Mouse (Mus musculus): ENCODE results near the gene Rc3h1.
"Not testable (repeated sequence)": the region's sequence is repeated elsewhere in the genome, so short reads cannot be mapped to it uniquely, and the experiment has no call there.

Rc3h1 gene

DNA sequence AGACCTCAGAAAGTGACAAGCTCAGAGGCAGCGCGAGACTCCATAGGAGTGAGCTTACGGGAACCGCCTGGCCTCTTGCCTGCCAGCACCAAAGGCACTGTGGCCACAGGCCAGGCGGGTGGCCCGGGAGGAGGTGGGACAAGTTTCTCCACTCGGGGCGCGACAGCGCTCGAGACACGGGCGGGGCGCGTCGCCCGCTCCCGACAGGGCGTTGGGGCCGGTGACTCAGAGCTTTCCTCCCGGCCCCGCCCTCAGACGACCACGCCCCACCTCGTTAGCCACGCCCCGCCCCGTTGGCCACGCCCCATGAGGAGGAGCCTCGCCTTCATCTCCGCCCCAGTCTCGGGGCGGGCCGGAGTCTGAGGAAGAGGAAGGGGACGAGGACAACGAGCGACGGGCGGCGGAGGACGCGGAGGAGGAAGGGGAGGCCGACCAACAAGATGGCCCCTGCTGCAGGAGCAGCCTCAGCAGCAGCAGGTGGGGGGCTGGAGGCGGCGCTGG, at the start of gene Rc3h1:
Gene Rc3h1, plus strand, starts transcription at position 362 of the 501 bp plus-strand sequence.
- in situ Hi-C loops (cut with MboI), result no loop called here

DNA sequence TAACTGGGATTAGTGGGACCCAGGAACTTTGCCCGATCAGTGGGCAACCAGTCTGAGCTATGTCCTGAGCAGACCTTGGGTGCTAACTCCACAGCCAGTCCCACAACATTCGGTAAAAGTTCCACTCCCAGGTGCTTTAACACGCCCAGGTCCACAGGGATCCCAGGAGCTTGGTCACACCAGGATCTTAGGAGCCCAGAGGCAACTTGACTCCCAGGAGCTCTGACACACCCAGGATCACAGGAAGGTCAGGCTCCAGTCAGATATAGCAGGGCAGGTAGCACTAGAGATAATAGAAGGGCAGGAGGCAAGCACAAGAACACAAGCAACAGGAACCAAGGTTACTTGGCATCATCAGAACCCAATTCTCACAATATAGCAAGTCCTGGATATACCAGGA, 48.1 kb upstream of the Rc3h1 start:
- in situ Hi-C loops (cut with MboI), result no loop called here

DNA sequence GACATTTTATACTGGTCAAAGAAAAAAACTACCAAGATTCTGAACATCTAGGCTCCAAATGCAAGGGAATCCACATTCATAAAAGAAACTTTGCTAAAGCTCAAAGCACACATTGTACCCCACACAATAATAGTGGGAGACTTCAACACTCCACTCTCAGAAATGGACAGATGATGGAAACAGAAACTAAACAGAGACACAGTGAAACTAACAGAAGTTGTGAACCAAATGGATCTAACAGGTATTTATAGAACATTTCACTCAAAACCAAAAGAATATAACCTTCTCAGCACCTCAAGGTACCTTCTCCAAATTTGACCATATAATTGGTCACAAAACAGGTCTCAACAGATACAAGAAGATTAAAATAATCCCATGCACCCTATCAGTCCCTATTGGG, 46.3 kb upstream of the Rc3h1 start:
- in situ Hi-C loops (cut with MboI), result loop anchor here (10.0 kb wide), 1 partner anchor 105 kb away; no protein-coding TSS in a partner anchor

DNA sequence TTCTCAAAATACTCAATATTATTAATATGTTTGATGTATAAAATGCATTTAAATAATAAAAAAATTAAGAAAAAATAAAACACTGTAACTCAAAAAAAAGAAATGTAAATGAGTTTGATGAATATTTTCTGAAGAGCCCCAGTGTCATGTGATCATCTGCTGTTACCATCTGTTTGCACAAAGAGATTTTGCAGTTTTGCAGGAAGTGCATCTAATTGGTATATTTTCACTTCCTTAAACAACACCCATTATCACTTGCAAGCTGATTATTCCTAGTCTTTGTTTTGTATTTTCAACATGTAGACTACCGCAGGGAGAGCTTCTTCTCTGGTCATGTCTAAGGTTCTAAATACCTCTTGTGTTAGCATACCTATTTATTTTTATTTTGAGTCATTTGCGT, 45.1 kb upstream of the Rc3h1 start:
- in situ Hi-C loops (cut with MboI), result loop anchor here (10.0 kb wide), 1 partner anchor 106 kb away; no protein-coding TSS in a partner anchor

DNA sequence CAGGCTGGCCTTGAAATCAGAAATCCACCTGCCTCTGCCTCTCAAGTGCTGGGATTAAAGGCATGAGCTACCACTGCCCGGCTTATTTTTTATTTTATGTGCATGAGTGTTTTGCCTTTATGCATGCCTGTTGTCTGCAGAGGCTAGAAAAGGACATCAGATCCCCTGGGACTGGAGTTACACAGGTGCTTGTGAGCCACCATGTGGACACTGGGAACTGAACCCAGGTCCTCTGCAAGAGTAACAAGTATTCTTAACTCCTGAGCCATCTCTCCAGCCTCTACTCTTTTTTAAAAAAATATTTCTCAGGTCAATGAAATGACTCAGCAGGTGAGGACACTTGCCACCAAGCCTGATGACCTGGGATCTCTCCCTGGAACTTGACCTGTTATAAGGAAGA, 44.6 kb upstream of the Rc3h1 start:
- in situ Hi-C loops (cut with MboI), result loop anchor here (10.0 kb wide), 1 partner anchor 107 kb away; no protein-coding TSS in a partner anchor

DNA sequence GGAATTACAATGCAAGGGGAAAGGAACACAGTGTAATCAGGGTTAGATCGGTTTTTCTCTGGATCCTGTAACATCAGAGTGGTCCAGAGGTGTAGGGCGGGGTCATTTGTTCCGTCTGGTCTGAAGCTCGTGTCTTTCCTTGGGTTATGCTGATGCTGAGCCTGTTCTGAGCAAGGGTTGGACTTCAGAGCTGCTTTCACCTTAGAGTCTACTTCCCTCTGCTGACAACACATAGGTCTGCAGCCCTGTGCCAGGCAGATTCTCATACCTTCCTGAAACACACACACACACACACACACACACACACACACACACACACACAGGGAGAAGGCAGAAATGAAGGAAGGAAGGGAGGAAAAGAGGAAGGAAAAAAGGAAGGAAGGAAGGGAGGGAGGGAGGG, 43.2 kb upstream of the Rc3h1 start:
- in situ Hi-C loops (cut with MboI), result loop anchor here (10.0 kb wide), 1 partner anchor 108 kb away; no protein-coding TSS in a partner anchor

DNA sequence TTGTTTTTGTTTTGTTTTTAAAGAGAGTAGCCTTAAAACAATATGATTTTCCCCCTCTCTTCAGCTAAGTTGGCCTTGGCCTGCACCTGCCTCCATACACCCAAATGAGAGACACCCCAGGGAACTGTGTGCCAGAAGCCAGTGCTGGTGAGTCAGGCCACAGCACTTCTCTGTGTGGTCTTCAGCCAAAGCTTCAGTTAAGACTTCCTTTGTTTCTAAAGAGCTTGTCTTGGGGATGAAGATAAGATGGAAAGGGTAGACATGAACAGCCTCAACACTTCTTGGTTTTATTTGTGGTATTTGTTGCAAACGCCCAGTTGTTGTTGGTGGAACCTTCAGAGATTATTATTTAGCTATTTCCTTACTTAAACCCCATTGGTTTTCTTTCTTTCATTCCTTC, 31.5 kb upstream of the Rc3h1 start:
- in situ Hi-C loops (cut with MboI), result no loop called here

DNA sequence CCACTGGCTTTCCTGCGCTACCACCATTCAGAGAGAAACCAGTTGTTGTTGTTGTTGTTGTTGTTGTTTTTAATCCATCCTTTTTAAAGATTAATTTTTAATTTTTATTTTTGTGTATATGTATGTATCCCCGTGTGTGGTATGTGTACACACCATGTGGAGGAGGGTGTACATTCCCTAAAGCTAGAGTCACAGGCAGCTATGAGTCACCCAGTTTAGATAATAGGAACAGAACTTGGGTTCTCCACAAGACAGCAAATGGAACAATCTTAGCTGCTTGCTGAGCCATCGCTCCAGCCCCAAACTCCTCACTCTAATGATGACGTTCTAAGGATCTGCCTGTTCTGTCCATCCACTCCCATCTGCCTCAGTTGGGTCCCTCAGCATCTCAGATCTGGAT, 29.2 kb upstream of the Rc3h1 start:
- in situ Hi-C loops (cut with MboI), result no loop called here

DNA sequence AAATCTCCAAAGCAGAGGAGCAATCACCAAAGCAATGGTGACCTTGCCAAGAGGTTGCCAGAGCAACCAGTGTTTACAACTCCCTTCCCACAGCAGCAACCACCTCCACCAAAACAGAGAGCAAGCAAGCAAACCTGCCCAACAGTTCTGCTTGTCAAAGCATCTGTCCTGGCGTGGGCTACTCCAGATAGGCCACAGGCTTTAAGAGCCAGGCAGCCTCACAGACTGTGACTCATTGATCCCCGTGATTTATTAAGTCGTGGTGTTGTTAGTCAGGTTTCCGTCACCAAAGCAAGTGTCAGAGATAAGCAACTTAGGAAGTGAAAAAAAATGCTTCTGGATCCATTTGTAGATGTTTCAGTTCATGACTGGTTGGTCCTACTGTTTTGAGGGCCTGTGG, 27.7 kb upstream of the Rc3h1 start:
- in situ Hi-C loops (cut with MboI), result no loop called here

DNA sequence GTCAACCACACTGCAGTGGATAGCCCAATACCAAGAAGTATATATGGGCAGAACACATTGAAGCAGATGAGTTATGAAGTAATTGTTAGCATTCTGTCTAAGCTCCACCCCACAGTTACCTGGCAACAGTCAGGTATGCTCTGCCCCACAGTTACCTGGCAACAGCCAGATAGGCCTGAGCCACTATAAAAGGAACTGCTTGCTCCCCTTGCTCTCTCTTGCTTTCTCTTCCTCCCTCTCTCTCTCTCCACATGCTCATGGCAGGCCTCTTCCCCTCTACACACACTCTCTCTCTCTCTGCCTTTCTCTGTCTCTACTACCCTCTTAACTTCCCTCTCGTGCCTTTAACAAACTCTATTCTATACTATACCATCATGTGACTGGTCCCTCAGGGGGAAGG, 24.8 kb upstream of the Rc3h1 start:
- in situ Hi-C loops (cut with MboI), result not testable (repeated sequence)

DNA sequence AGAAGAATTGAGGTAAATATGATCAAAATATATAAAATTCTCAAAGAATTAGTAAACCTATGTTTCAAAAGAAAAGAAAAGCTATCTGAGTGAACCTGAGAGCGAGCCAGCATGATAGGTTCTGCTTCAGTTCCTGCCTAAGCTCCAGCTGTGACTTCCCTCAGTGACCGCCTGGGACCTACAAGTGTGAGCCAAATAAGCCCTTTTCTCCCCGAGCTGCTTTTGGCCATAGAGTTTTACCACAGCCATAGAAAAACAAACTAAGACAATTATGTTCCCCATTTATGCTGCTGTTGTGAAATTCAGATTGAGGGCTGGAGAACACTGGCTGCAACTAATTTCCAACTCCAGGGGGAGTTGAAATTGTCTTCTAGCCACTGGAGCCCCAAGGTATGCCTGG, 24.2 kb upstream of the Rc3h1 start:
- in situ Hi-C loops (cut with MboI), result no loop called here

DNA sequence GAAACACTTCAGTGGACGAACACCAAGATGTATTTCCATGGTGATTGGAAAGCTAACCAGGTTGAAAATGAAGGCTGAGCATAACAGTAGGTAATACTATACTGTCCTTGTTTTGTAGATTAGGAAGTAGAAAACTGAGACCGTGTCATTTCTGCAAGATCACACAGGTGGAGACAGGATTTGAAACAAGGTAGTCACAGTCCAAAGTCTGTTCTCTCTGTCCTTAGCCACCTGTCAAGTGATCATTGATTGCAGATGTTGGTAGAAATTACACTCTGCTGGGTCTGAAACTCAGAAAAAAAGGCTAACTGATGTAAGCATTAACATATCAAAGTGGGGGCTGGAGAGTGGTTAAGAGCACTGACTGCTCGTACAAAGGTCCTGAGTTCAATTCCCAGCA, 21.9 kb upstream of the Rc3h1 start:
- in situ Hi-C loops (cut with MboI), result no loop called here

DNA sequence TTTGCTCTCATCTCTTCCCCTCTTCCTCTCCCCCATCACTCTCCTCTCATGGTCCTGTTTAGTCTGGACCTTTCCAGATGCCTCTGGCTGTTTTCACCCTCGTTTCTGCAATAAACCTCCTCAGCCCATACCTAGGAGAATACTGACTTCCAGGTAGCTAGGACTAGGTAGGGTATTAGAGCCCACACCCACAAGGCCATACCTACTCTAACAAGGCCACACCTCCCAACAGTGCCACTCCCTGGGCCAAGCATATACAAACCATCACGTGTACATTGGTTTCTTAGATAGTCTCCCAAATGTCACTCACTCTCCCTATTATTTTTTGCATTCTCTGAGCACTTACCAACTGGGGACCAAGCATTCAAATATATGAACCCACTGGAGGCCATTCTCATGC, 21.2 kb upstream of the Rc3h1 start:
- in situ Hi-C loops (cut with MboI), result no loop called here

DNA sequence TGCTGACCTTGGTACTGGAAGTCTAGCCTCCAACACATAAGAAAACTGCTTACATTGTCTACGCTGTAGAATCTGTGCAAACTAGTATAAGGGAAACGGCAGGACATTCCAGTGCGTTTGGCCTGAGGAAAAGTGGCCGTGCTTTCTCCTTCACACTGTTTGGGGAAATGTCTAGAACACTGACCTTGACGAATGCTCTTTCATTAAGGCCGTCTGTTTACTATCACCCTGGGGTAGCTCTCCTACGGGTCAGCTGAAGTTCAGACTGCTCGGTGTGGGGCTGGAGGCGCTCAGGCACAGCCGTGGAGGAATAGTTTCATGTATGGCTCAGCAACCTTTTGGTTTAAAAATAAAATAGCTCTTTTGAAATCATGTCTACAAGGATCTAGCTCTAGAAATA, 6.5 kb upstream of the Rc3h1 start:
- in situ Hi-C loops (cut with MboI), result no loop called here

DNA sequence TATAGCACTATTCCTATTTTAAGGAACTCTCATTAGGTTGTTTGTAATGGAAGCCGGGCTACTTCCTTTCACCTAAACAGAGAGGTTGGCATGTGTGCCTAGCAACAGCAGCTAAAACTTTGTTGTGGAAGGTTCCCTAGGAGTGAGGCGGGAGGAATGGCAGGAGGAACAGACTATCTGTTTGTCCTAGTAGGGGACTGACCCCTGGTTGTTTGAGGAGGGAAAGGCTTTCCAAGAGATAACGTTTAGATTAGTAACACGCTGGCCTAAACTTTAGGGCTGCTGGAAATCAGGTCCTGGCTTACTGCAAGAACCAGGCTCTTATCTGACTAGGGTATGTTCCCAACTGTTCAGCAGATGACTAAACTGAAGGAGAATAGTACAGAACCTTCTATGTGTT, 2.2 kb upstream of the Rc3h1 start:
- in situ Hi-C loops (cut with MboI), result no loop called here

DNA sequence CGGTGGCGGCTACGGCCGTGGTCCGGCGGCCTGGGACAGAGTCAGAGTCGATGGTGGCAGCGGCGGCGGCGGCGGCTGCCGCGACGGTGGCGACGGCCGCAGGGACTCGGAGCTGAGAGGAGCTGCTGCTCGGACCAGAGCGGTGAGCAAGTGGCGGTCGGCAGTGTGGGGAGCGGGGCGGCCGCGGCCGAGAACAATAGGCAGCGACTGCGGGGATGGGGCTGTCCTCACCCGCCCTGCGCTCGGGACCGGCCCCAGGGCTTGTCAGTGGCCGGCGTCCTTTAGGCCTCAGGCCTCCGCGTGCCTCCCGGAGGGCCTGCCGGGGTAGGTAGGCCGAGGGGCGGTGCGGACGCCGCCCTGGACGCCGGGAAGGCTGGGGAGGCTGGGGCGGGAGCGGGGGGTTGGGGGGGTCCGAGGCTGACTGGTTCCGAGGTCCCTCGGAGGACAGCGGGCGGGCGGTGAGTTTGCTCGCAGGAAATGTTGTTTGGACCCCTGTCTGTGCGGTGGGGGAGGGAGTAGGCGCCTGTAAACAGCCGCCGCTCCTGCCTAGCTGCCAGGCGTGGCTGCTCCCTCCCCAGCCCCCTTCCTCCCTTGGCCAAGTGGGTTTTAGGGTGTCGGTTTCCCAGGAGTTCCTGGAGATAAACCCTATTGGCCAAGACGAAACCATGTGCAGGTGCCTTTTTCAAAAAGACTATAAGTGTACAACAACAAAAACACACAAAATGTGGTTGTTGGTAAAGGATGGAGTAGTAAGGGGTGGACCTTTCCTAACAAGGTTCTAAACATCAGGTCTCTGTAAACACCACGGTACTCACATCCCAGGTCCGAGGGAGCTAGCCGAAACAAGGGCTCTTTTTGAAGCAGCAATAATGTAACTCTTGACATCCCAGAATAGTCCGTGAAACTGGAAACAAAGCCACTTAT, 602 bp downstream of the Rc3h1 start:
- in situ Hi-C loops (cut with MboI), result no loop called here

DNA sequence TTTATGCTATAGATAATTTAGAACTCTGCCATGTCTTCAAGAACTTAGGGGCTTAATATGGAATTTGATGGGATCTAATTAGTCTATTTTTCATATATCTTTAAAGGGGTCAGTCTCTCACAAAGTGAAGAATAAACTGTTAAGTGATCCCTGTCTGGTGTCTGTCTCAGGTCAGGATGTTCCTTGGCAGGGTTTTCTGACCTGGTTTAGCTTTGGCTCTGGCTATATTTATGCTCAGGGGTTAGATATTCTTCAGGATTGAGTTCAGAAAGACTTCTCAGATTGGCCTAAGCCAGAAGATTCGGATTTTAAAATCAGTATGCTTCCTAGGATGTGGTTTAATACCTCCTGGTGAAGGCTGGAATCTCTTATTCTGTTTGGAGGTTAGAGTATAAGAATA, 4.0 kb downstream of the Rc3h1 start:
- in situ Hi-C loops (cut with MboI), result no loop called here

DNA sequence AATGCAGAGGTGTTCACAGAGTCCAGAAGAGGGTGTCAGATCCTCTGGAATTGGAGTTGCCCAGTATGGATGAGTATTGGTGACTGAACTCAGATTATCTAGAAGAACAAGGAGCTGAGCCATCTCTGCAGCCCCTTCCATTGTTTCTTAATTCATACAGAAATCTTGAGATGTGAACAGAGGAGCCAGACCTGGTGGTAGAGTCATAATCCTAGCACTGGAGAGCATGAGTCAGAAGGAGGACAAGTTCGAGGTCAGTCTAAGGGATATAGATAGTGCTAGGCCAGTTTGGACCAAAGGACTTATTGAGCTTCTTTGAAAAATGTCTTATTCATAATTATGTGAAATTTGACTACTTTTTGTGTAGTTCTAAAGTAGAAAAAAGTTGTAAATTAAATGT, 4.6 kb downstream of the Rc3h1 start:
- in situ Hi-C loops (cut with MboI), result no loop called here

DNA sequence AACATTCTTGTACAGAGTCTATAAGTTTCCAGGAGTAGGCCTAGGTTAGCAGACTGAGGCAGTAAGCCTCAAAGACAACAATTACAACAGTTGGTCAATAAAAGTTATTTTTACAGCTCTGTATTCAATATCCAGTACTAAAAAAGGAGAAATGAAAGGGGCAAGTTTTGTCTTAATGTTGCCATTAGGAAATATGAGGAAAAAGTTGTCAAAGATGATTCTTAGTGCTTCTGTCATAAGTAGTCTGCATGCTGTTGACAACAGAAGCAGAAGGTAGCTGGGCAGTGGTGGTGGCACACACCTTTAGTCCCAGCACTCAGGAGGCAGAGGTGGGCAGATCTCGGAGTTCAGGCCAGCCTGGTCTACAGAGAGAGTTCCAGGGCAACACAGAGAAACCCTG, 13.2 kb downstream of the Rc3h1 start:
- in situ Hi-C loops (cut with MboI), result no loop called here

DNA sequence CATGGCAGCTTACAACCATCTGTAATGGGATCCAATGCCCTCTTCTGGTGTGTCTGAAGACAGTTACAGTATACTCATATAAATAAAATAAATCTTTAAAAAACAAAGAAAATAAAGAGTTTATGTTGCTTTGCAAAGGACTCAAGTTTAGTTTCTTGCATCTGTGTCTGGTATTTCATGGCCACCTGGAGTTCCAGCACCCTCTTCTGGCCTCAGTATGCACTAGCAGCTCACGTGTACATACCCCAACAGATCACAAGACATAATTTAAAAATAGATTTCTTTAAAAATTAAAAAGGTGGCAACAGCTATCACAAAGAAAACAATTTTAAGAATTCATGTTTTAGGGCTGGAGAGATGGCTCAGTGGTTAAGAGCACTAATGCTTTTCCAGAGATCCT, 15.7 kb downstream of the Rc3h1 start:
- in situ Hi-C loops (cut with MboI), result no loop called here

DNA sequence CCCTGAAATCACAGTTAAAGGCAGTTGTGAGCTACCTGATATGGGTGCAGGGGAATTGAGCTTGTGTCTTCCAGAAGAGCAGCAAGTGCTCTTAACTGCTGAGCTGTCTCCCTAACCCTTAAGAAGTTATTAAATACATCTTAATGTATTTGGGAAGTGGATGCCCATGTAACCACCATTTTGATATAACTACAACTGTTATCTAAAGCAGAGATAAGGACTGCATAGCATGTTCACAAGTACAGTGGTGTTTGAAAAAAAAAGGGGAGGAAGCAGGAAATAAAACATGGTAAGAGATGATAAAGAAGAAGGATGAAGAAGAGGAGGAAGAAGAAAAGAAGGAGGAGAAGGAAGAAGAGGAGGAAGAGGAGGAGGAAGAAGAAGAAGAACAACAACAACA, 25.1 kb downstream of the Rc3h1 start:
- in situ Hi-C loops (cut with MboI), result no loop called here

DNA sequence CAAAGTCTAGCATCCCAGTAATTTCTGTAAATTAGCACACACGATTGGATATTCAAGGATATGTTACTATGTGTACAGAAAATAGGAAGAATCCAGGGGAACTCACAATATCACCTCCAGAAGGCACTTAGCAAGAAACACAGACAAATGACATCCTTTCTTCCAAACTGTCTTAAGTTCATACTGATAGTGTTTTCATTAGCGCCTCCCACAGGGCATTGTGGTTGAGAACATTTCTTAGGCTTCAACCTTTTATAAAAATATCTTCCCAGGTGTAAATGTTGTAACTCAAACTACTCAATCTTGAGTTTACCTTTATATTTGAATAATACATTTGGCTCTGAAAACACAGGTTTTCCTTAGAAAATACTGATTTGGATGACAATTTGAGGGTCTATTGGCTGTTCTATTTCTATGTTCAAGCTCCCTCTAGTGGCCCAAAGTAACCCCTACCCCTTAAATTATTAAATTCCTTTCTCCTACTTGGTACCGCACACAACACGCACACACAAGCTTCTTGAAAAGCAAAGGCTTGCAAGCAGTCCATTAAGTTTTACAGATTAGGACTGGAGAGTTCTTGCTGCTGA, 27.8 kb downstream of the Rc3h1 start:
- in situ Hi-C loops (cut with MboI), result no loop called here

DNA sequence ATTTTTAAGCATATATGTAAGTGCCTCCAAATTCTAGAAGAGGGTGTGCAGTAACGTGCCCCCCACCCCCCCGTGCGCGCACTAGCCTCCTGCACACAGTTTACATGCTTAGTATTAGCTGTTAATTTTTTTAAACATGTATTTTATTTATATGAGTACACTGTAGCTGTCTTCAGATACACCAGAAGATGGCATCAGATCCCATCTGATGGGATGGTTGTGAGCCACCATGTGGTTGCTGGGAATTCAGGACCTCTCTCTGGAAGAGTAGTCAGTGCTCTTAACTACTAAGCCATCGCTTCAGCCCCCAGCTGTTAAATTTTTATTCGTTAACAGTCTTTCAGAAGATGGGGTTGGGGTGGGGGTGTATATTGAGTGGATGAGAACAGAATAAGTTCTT, 29.3 kb downstream of the Rc3h1 start:
- in situ Hi-C loops (cut with MboI), result no loop called here

All from mature B cell (primary cell).